Mouse (Mus musculus) neutrophil, adult 5-6 weeks (primary cell): Measurements from ENCODE around the gene Cmtm2a. TPM values are rescaled to one million over a fixed set of nuclear protein-coding genes. Genes with fewer than 3 reads are reported as not detected.
"Not testable (repeated sequence)": the region's sequence is repeated elsewhere in the genome, so short reads cannot be mapped to it uniquely, and the experiment has no call there.

ENCODE experiments used
- ATAC-seq: fragments of 151-379, 151-347 bp; 2 replicates; pipeline ENCODE4 v1.8.0; 2017; ENCODE audit warnings: mild to moderate bottlenecking, moderate TSS enrichment; ENCODE audit not compliant: insufficient number of reproducible peaks, poor library complexity, low FRiP score, severe bottlenecking; ENCODE audit errors: extremely low read depth
- total RNA-seq: library from RNA; stranded (forward); fragments of 200-1000 nt; gene quantifications from 2 replicates; pipeline ENCODE4 v1.2.3, GENCODE M21; 2017

Cmtm2a gene
- not detected in 2 replicates for total RNA-seq

GRCm38 (mm10) chr8:104293081-104293480 lies at the start of gene Cmtm2a:
Gene Cmtm2a, minus strand, starts transcription at chr8:104293181.
- not testable (repeated sequence) for ATAC-seq

DNA sequence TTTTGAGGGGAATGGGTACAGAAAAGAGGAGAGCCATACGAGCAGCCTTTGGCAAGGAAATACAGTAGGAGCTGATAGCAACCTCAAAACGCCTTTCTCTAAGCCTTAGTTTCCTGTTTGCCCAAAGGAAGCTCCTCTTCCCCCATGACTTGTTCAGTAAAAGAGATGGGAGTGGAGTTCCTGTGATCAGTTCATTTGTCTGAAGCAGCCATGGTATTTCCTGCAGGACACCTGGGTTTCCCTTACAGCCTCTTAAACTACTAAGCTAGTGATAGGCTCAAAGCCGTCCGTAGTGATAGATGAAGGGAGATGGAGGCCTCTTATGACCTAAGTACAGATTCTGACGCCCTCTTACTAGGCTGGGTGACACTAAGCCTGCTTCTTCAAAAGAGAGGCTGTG lies 49.4 kb upstream of the Cmtm2a start:
- ATAC-seq: no peak

- ATAC-seq: no peak
These were observed 48.7 kb upstream of the Cmtm2a start for GRCm38 (mm10) chr8:104341678-104342077.

- ATAC-seq: no peak
These were observed 48.2 kb upstream of the Cmtm2a start for GRCm38 (mm10) chr8:104341106-104341561.

- ATAC-seq: peak; percentile 60
These were observed 47.5 kb upstream of the Cmtm2a start for GRCm38 (mm10) chr8:104340233-104341105.

- no peak for ATAC-seq
These were observed 46.9 kb upstream of the Cmtm2a start for GRCm38 (mm10) chr8:104339983-104340232.

- ATAC-seq: no peak
These were observed 46.4 kb upstream of the Cmtm2a start, which contains the start of gene Cmtm3 for GRCm38 (mm10) chr8:104339229-104339982. Gene Cmtm3, plus strand, starts transcription at chr8:104339410.

GRCm38 (mm10) chr8:104337890-104338289 lies 44.9 kb upstream of the Cmtm2a start:
- no peak for ATAC-seq

DNA sequence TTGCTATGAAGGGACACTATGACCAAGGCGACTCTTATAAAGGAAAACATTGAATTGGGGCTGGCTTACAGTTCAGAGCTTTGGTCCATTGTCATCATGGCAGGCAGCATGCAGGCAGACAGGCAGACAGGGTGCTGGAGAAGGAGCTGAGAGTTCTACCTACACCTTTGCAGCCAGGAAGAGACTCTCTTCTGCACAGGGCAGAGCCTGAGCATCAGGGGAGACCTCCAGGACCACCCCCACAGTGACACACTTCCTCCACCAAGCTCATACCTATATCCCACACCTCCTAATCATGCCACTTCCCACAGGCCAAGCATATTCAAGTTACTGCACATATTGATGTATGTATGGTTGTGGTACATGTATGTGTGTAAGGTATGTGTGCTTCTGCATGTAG lies 43.8 kb upstream of the Cmtm2a start:
- ATAC-seq: no peak

DNA sequence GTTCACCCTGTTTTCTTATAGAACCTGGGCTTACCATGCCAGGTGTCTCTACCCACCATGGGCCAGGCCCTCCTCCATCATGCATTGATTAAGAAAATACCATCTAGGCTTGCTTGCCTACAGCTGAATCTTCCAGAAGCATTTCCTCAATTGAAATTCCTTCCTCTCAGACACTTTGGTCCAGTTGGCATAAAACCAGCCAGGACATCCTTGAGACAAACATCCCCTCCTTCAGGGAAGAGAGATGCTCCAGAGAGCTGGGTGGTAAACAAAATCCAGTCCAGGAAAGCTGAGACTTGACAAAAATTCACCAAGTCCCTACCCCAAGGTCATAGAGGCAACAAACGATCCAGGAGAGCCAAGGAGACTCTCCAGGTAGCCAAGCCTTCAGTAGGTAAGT lies 41.2 kb upstream of the Cmtm2a start:
- no peak for ATAC-seq

DNA sequence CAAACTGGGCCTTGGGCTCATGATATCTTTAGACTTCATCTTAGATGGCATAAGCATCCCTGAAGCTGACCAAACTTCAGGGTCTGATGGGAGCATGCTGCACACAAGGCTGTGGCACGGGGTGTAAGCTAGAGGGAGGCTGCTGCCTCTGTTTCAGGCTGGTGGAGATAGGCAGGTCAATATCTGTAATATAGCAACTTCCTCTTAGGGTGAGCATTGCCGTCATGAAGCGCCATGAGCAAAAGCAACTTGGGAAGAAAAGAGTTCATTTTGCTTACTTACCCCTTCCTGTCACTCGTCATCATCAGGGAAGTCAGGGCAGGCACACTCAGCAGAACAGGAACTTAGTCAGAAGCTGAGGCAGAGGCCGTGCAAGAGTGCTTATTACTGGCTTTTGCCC lies 40.8 kb upstream of the Cmtm2a start:
- 0 out of 2 replicates have a peak, but pooled peaks have one; percentile 16 for ATAC-seq

DNA sequence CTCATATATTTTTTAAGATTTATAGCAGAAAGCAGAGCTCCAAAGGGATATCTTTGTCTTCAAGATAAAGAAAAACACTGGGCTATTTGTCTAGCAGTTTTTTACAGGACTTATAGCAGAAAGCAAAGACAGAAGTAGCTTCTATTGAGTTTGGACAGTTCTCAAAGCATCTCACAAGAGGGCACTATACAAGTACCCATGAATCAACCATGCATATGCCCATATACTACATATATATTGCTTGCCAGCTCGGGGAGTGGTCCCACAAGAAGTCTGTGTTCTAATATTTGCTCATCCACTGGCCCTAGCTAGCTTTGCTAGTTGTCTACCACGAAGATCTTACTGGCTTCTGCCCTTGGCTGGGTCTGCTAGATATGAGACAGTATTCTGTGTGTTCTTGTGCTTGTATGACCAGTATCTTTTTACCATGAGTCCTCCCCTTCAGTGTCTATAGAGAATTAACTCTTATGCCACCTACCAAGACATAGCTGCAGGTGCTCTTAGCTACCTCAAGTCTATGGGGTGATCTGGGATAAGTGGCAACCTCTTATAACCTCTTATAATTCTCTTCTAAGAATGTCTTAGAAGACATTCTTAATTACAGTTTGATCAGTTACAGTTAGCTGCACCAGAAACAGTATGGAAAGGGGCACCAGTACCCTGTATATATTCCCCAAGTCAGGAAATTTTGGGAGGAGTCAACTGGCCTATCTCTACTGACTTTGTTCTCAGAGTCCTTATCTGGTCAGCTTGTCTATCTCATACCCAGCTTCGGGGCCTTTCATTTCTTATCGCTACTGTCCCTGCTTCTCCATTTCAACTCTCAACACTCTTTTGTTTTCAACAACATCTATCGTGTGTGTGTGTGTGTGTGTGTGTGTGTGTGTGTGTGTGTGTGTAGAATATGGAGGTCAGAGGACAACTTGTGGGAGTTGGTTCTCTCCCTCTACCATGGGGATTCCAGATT lies 40.0 kb upstream of the Cmtm2a start:
- no peak for ATAC-seq

DNA sequence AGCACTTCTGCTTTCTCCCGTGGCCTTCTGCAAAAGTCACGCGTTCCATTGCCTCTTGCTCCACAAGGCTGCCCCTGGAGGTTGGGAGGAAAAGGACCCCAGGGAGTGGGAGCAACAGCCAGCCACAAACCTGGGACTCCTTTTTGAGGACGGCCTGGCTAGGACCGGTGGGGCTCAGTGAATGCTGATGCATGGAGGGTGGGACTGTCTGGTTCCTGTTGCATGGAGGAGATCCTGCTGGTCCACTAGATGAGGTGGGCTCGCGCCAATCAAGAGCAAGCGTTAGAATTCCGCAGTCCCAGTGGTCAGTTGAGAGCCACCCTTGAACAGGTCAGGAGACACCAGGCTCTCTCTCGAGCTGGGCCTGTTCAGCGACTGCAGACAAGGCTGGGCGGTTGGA lies 28.9 kb upstream of the Cmtm2a start, which contains the start of gene Cmtm2b:
Gene Cmtm2b, plus strand, starts transcription at position 301 of the 400 bp plus-strand sequence.
- ATAC-seq: not testable (repeated sequence)

DNA sequence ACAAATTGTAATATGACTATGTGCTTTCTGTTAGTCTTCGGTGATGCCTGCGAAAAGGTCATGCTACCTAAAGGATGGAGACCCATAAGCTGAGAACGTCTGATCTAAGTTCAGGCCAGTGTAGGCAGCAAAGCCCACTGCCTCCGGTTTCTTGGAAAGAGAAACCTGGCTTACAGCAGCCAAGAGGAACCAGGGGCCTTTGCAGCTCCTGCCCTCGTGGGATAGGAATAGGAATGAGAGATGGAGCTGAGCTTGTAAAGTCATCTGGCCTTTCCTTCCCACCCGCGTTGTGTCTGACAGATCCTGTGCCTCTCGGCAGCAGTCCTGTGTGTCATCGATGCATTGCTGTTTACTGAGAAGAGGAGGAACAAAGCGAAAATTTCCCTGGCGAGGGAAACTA lies 28.3 kb upstream of the Cmtm2a start, which contains the start of gene Gm11020:
Gene Gm11020, plus strand, starts transcription at position 301 of the 400 bp plus-strand sequence.
- ATAC-seq: not testable (repeated sequence)

DNA sequence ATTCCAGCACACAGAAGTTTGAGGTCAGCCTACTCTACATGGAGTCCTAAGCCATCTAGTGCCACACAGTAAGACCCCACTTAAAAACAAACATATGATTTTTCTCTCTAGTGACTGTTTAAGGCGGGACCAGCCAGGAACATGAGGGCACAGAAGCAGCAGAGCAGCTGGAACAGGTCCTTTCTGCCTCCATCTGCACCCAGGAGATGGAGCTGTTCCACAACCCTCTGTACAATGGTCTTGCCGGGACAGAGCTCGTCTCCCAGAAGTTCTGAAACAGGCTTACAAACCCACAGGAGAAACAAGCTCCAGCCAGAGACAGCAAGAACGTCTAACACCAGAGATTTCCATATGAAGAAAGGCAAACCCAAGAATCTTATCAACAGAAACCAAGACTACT lies 20.3 kb upstream of the Cmtm2a start:
- ATAC-seq: no peak

GRCm38 (mm10) chr8:104312023-104312422 lies 19.0 kb upstream of the Cmtm2a start:
- ATAC-seq: not testable (repeated sequence)

- not testable (repeated sequence) for ATAC-seq
These were observed 16.6 kb upstream of the Cmtm2a start, which contains the start of the genes Gm45711 and Cmtm1 for GRCm38 (mm10) chr8:104309441-104310155. Gene Gm45711, minus strand, starts transcription at chr8:104310081. Gene Cmtm1, minus strand, starts transcription at chr8:104310145.

DNA sequence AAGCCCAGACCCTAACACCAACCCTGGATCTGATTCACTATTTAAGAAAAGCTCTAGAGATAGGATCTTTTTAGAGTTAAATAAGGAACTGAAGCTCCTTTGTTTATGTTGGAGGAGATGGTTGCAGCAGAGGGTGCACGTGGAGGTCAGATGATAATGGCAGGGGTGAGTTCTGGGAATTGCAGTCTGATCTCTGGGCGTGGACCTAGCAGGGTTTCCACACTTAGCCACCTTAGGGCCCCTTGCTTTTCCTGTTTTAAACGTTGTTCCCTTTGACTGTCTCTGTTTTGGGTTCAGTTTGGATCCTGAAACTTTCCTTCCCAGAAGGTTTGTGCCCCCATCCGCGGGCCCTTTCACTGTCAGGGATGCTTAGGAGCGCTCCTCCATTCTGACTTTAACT lies 15.4 kb upstream of the Cmtm2a start:
- not testable (repeated sequence) for ATAC-seq
